Mouse (Mus musculus) heart, postnatal 0 days (tissue): ENCODE data around the gene Myo1e. TPM values are rescaled to one million over a fixed set of nuclear protein-coding genes. Genes with fewer than 3 reads are reported as not detected.

Source experiments
- ATAC-seq: fragments of 200-750 bp; cut with Nextera tagmentation; 2 replicates; pipeline ENCODE4 v1.8.0; 2017; ENCODE audit warnings: low read depth, moderate number of reproducible peaks, moderate library complexity; ENCODE audit not compliant: insufficient read depth
- DNase-seq: peaks from one replicate; pipeline ENCODE4 v3.0.0-alpha.2; 2016; ENCODE audit warnings: low spot score
- H3K27ac ChIP-seq: fragments of 300-500 bp; sonication (generic); 2 replicates; pipeline ENCODE4 v1.5.1; 2014; ENCODE audit warnings: low read depth, mild to moderate bottlenecking
- H3K27me3 ChIP-seq: fragments of 300-500 bp; sonication (generic); 2 replicates; pipeline ENCODE4 v1.6.1; 2014; ENCODE audit warnings: low read length, mixed read lengths; ENCODE audit not compliant: control insufficient read depth, insufficient read depth
- H3K36me3 ChIP-seq: fragments of 300-500 bp; sonication (generic); replicated peaks from 2 replicates; pipeline ENCODE4 v1.6.1; 2014; ENCODE audit warnings: low read length, mixed read lengths; ENCODE audit not compliant: control insufficient read depth, insufficient read depth
- H3K4me1 ChIP-seq: fragments of 300-500 bp; sonication (generic); 2 replicates; pipeline ENCODE4 v1.6.1; 2014; ENCODE audit warnings: antibody characterized with exemption; ENCODE audit not compliant: control insufficient read depth, insufficient read depth
- H3K4me2 ChIP-seq: fragments of 300-500 bp; sonication (generic); 2 replicates; pipeline ENCODE4 v1.6.1; 2014; ENCODE audit warnings: low read depth, mild to moderate bottlenecking, low read length, moderate library complexity
- H3K4me3 ChIP-seq: fragments of 300-500 bp; sonication (generic); 2 replicates; pipeline ENCODE4 v1.5.1; 2014; ENCODE audit warnings: low read depth, low read length
- H3K9ac ChIP-seq: fragments of 300-500 bp; sonication (generic); replicated peaks from 2 replicates; pipeline ENCODE4 v1.6.1; 2014; ENCODE audit warnings: low read depth, low read length, mixed read lengths
- H3K9me3 ChIP-seq: fragments of 300-500 bp; sonication (generic); replicated peaks from 2 replicates; pipeline ENCODE4 v1.6.1; 2016; ENCODE audit warnings: low read length; ENCODE audit not compliant: control insufficient read depth
- CTCF ChIP-seq: IDR thresholded peaks from 2 replicates; pipeline ENCODE4 v1.5.1; 2016; ENCODE audit warnings: antibody characterized with exemption, control low read depth, low read depth
- EP300 ChIP-seq: IDR thresholded peaks from 2 replicates; pipeline ENCODE4 v1.6.1; 2016; ENCODE audit warnings: antibody characterized with exemption, low read depth
- WGBS: fragments of 180-500 bp; shearing (Covaris S2); extraction: QIAGEN DNeasy Blood & Tissue Kit; methylation state at CpG from one replicate; pipeline ENCODE4 v1.1.7; 2014; 5-methylcytosine and 5-hydroxymethylcytosine counted together
- polyA plus RNA-seq: library from polyadenylated mRNA; unstranded; fragments of >200 nt; fragmentation: Nextera tagmentation; extraction: Ambion mirVana; gene quantifications from 2 replicates; pipeline ENCODE4 v1.2.1, GENCODE M21; 2015
- total RNA-seq: library from RNA; depleted of rRNA; stranded (reverse); fragments of >200 nt; gene quantifications from 2 replicates; pipeline ENCODE4 v1.2.3, GENCODE M21; 2014; ENCODE audit warnings: low replicate concordance

Myo1e gene
- total and polyA plus RNA-seq, 2 experiments from 2014 or later = 6.6 to 7.0 TPM

- DNase-seq (no peak), ATAC-seq (no peak)
- Histone ChIP-seq H3K4me3 (no peak overlapping the region), H3K27ac (no peak overlapping the region), H3K9ac (no peak overlapping the region), H3K36me3 (peaks cover 35% of the 10 kb centered on the region), H3K9me3 (no peaks in the 10 kb centered on the region), H3K27me3 (no peaks in the 10 kb centered on the region), H3K4me2 (no peak overlapping the region), H3K4me1 (no peaks in the 10 kb centered on the region)
- TF ChIP-seq CTCF (no peak), EP300 (no peak)
- WGBS = 74% methylated on average over 10 of the region's 10 CpGs
These were observed 176.6 kb downstream of the Myo1e start for GRCm38 (mm10) chr9:70383750-70384149.

DNA sequence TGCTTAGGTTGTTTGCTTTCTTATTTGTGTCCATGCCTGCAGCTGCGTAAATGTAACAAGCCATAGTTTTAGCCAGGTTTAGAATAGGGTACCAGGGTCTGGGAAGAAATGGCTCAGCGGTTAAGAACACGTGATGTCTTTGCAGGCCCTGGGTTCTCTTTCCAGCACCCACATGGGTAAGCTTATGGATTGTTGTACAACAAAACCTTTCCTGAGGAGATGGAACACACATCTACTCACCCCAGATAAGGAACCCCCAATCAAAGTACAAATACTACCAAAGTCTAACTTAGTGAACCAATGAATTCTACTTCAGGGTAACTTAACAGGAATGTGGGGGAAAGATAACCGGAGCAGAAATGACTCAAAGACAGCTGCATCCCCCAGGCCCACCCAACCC, 177.3 kb downstream of the Myo1e start:
- ATAC-seq (no peak), DNase-seq (no peak)
- H3K4me3 ChIP-seq = no peak overlapping the region
- no peaks in the 10 kb centered on the region for H3K9me3 ChIP-seq
- no peak overlapping the region for H3K4me2 ChIP-seq
- H3K36me3 ChIP-seq = peaks cover 32% of the 10 kb centered on the region
- H3K27ac ChIP-seq = no peak overlapping the region
- WGBS = 96% methylated on average over 4 of the region's 4 CpGs
- H3K4me1 ChIP-seq = no peaks in the 10 kb centered on the region
- no peaks in the 10 kb centered on the region for H3K27me3 ChIP-seq
- TF ChIP-seq EP300 = no peak
- TF ChIP-seq CTCF = no peak
- no peak overlapping the region for H3K9ac ChIP-seq

GRCm38 (mm10) chr9:70384958-70385728, 178.0 kb downstream of the Myo1e start:
- H3K9ac ChIP-seq = no peak overlapping the region
- no peak overlapping the region for H3K27ac ChIP-seq
- TF ChIP-seq CTCF = no peak
- no peak for TF ChIP-seq EP300
- H3K4me1 ChIP-seq = no peaks in the 10 kb centered on the region
- no peak for DNase-seq
- H3K36me3 ChIP-seq = peaks cover 32% of the 10 kb centered on the region
- no peak overlapping the region for H3K4me2 ChIP-seq
- no peaks in the 10 kb centered on the region for H3K9me3 ChIP-seq
- H3K4me3 ChIP-seq = no peak overlapping the region
- no peak for ATAC-seq
- 78% methylated on average over 18 of the region's 18 CpGs for WGBS
- H3K27me3 ChIP-seq = no peaks in the 10 kb centered on the region

DNA sequence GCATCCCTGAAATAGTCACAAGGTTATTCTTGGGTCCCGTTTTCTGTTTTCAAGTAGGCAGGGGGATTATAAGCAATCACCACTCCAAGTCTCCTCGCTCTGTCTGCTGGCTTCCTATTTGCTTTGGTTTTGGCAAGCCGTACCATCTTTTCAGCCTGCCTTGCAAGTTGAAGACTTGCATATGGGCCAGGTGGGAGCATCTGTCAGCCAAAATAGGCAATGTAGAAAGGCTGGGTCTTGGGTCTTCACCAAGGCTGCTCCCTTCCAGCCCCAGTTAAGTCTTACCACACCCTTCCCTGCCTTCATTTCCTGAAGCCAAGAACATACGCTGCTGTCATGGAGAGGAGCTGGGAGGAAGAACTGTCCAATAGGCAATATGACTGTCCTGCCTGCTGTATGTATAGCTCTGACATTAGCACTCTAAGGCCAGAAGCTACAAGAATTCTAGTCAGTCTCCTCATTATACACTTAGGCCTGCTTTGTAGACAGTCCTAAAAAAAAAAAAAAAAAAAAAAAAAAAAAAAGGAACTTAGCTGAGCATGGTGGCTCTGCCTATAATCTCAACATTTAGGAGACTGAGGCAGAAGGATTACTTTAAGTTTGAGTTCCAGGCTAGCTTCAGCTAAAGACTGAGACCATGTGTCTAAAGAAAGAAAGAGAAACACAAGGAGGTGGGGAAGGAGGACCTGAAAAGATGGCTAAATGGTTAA, 180.4 kb downstream of the Myo1e start:
- no peak for DNase-seq

GRCm38 (mm10) chr9:70389548-70389947, 182.4 kb downstream of the Myo1e start:
- Histone ChIP-seq H3K27me3 (no peaks in the 10 kb centered on the region), H3K4me3 (no peak overlapping the region), H3K9ac (no peak overlapping the region), H3K4me2 (no peak overlapping the region), H3K9me3 (no peaks in the 10 kb centered on the region), H3K4me1 (no peaks in the 10 kb centered on the region), H3K27ac (no peak overlapping the region), H3K36me3 (peaks cover 15% of the 10 kb centered on the region; the same call in 1 of the 2 replicates)
- ATAC-seq = no peak
- DNase-seq = no peak
- no peak for TF ChIP-seq CTCF
- TF ChIP-seq EP300 = no peak
- WGBS = 66% methylated on average over 3 of the region's 3 CpGs

More for the DNA sequence above, 180.4 kb downstream of the Myo1e start:
- Histone ChIP-seq H3K36me3 (peaks cover 29% of the 10 kb centered on the region), H3K4me3 (no peak overlapping the region), H3K9ac (no peak overlapping the region), H3K4me2 (no peak overlapping the region), H3K27me3 (no peaks in the 10 kb centered on the region), H3K9me3 (no peaks in the 10 kb centered on the region), H3K4me1 (no peaks in the 10 kb centered on the region), H3K27ac (no peak overlapping the region)
- no peak for TF ChIP-seq EP300
- 79% methylated on average over 4 of the region's 4 CpGs for WGBS
- ATAC-seq = no peak
